Mouse (Mus musculus) embryo, embryonic 11.5 days (tissue): Measurements from ENCODE around the gene Slc35a3.
"Not testable (repeated sequence)": the region's sequence is repeated elsewhere in the genome, so short reads cannot be mapped to it uniquely, and the experiment has no call there.

Experiments used
- DNase-seq: peaks from one replicate; pipeline ENCODE4 v3.0.0-alpha.2; 2012; ENCODE audit warnings: low read depth, low spot score

Slc35a3 gene

GRCm38 (mm10) chr3:116701601-116702000 lies 11.0 kb downstream of the Slc35a3 start:
- DNase-seq: no peak

DNA sequence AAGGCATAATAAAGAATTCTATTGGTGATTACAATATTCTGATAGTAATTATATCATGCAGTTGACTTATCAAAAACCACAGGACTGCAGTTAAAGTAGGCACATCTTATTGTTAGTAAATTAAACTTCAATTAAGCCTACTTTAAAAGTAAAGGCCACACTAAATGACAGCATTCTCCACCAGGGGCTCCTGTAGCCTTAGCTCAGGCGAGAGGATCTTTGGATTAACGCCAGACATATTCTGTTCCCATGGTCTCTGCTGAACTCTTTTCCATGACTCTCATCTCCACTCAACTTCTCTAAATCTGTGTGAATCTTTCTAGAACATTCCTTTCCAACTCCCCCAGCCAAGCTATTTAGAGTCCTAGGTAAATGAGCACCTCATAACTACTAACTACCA lies 13.8 kb downstream of the Slc35a3 start:
- DNase-seq: no peak

GRCm38 (mm10) chr3:116695666-116695985 lies 17.0 kb downstream of the Slc35a3 start:
- no peak for DNase-seq

DNA sequence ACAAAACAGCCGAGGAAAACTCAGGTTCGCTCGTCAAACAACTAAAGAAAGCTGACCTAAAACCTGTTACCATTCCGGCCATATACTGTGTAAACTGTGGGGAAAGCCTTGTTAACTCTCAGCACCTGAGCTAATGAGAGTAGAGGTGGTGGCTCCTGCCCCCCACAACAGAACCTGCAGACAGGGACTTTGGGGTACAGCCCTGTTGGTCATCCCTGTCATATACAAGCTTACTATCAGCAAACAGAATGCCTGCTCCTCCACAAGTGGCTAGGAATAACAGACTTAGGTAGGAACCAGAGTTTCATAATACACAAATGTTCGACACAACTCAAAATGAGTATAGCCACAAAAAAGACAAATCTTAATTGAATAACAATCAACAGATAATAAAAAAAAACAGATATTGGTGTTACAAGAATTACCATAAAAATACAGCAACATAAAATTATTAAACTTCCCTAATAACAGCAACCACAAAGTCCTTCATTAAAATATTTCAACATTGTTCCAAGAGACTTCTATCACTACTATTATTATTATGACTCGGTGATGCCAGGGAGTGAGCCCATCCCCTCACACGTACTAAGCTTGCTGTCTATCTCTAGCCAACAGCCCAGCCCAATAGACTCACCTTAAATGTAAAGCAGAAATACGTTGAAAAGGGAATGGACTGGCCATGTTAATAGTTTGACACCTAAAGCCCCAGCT lies 17.5 kb downstream of the Slc35a3 start:
- DNase-seq: no peak

GRCm38 (mm10) chr3:116694312-116694711 lies 18.3 kb downstream of the Slc35a3 start:
- no peak for DNase-seq

DNA sequence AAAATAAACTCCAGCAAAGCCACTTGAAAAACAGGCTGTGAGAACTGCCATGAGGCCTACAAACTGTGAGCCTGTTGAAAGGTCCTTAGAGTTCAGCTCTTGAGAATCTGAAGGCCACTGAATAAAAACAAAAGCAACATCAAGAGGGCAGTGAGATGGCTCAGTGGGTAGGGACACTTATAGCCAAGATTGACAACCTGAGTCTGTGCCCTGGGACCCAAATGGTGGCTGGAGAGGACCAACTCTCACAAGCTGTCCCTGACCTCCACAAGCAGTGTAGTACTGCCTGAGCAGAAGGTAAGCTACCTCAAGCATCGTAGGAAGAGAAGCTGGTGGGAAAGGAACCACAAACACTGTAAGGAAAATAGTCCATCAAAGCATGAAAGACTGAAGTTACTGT lies 31.5 kb downstream of the Slc35a3 start, which contains the start of gene Gm43191:
Gene Gm43191 (minus strand): TSS at position 101 of the 400 bp plus-strand sequence.
- DNase-seq: no peak

GRCm38 (mm10) chr3:116664281-116664680 lies 48.4 kb downstream of the Slc35a3 start:
- DNase-seq: not testable (repeated sequence)

- peak; percentile 94 for DNase-seq
These were observed 50.2 kb downstream of the Slc35a3 start, which contains the start of gene Mfsd14a for GRCm38 (mm10) chr3:116662463-116662863. Mfsd14a (minus strand) TSS chr3:116662677.

DNA sequence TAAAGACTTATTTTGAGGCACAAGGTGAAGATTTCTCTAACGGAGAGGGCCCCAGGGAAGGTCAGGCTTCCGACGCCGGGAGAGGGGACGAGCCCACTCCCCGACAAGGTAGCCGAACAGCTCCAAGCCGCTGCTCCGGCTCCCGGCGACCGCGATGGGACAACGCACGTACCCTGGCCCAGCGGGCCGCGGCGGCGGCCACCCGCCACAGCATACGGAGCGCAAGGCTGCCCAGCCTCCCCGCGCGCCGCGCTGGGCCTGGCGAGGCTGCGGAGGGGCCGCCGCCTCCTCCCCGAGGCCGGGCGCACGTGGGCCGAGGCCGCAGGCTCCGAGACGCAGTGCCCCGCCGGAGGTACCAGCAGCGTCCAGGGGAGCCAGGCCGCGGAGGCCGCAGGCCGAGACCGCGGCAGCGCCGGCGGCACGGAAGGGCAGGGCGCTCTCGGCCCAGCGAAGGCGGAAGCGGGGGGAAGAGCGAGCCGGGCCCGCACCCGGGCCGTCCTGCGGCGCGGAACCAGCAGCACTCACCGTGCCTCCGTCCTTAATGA lies 50.7 kb downstream of the Slc35a3 start:
- no peak for DNase-seq

GRCm38 (mm10) chr3:116661288-116661869 lies 51.3 kb downstream of the Slc35a3 start:
- no peak for DNase-seq

DNA sequence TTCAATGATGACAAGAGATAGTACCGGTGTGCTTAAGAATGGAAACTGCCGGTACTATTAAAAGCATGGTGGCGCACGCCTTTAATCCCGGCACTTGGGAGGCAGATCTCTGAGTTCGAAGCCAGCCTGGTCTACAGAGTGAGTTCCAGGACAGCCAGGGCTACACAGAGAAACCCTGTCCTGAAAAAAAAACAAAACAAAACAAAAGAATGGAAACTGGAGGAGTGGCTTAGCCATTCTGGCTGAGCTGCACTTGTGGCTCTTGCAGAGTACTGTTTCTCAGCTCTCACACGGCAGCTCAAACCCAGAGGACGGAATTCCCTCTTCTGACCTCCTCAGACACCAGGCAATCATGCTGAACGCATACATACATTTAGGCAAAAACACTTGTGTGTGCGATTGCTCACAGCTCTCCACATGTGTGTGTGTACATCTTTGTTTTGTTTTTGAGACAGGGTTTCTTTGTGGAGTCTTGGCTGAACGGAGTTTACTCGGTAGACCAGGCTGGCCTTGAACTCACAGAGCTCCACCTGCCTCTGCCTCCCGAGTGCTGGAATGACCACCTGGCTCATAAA lies 52.7 kb downstream of the Slc35a3 start:
- no peak for DNase-seq

DNA sequence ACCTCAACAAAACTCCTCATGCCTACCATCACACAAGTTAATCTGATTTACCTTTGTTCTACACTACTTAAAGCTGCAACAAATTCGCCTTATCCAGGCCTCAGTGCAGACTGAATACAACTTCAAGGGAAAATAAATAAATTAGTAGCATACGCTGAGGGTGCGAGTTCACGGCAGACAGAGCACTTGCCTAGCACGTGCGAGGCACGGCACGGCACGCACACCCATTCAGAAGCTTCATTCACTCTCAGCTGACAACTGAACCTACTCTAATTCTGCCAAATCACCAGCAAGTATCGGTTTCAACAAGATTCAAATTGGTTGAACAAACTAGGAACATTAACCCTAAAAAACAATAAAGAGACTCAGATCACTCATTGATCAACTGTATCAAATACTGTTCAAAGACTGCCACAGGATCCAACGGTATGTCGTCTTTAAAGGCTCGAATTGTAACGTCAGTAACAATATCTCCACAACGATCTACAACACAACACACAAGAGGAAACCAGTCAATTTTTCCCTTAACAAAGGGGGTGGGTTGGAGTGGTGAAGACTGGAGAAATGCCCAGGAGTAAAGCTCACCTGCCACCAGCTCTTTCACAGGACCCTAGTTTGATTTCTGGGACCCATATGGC lies 53.6 kb downstream of the Slc35a3 start:
- DNase-seq: no peak

- DNase-seq: no peak
These were observed 56.3 kb downstream of the Slc35a3 start for GRCm38 (mm10) chr3:116656184-116656965.

DNA sequence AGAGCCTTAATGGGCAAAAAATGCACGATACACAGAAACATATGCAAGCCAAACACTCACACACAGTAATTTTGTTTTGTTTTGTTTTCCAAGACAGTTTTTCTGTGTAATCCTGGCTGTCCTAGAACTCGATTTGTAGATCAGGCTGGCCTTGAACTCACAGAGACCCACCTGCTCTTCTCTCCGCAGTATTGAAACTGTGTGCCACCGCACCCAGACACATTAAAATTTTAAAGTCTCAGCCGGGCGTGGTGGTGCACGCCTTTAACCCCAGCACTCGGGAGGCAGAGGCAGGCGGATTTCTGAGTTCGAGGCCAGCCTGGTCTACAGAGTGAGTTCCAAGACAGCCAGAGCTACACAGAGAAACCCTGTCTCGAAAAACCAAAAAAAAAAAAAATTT lies 58.6 kb downstream of the Slc35a3 start:
- DNase-seq: not testable (repeated sequence)

DNA sequence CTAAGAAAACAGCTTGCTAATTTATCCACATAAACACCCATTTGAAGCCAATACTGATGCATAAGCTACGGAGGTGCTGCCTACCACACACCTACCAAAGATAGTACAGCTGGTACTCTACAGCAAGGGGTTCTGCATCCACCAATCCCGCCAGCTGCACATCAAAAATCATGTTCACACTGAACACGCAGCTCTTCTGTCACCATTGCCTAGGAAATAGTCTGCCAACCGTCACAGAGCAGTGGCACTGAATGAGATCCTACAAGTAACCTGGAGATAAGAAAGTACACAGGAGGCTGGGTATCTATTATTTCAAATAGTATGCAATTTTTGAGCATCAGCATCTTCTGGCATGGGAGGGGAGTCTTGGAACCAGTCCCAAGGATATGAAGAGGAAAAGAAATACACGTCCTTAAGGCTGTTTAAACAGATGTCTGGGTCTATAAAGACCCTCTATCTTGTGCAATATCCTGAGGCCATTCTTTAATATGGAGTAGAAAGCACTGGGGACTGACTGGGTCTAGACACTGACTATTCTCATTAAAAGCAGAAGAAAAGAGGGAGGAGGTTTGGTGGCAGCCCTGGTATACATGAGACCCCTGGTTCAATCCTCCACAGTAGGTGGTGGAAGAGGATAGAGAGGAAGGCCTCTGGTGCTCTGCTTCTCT lies 59.2 kb downstream of the Slc35a3 start:
- DNase-seq: no peak

- no peak for DNase-seq
These were observed 60.6 kb downstream of the Slc35a3 start for GRCm38 (mm10) chr3:116652033-116652446.

DNA sequence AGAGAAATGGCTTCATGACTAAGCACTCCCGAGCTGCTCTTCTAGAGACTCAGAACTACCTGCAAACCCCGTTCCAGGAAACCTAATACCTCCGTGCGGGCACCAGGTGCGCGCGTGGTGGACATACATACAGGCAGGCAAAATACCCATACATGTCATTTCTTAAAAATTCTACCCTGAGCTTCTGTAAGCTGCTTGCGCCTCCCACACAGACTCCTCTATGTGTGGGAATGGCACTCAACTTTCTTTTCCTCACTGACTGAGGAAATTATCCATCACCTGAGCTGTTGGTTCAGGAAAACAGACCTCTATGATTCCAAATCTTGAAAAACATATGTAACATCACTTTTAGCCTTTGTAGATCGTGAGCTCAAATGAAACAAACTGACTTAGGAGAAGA lies 61.9 kb downstream of the Slc35a3 start:
- no peak for DNase-seq

DNA sequence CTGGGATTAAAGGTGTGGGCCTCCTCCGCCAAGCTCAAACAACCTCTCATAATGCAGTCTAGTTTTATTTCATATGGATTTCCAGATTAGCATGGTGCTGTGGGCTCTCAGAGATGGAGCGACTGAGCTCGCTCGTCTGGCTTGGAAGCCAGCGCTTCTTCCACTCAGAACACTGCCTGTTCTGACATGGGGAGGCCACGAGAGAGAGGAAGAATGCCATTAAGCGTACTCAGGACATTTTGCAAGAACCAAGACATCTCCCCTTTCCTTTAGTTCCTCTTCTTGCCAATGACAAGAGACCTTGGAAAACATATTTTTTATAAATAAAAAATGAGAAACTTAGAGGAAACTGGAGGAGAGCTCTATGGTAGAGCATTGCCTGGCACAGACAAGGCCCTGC lies 63.8 kb downstream of the Slc35a3 start:
- no peak for DNase-seq

- no peak for DNase-seq
These were observed 66.2 kb downstream of the Slc35a3 start for GRCm38 (mm10) chr3:116646387-116646786.

- no peak for DNase-seq
These were observed 70.3 kb downstream of the Slc35a3 start for GRCm38 (mm10) chr3:116642373-116642772.

- no peak for DNase-seq
These were observed 70.7 kb downstream of the Slc35a3 start for GRCm38 (mm10) chr3:116641811-116642371.
